Mouse (Mus musculus): ENCODE data around the gene AU021092.
"Not testable (repeated sequence)": the region's sequence is repeated elsewhere in the genome, so short reads cannot be mapped to it uniquely, and the experiment has no call there.

DNA sequence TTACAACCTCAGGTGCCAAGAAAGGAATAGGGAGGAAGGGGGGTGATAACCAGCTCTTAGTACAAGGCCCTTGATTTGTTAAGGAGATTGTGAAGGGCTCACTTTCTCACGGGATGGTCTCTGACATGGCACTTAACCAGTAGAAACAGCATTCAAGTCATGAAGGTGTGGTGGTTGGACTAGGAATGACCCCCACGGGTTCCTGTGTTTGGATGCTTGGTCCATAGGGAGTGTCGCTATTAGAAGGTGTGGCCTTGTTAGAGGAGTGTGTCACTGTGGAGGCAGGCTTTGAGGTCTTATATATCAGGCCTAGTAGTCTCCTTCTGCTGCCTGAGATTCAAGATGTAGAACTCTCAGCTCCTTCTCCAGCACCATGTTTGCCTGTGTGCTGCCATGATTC, 6.0 kb upstream of the AU021092 start:
- TF ChIP-seq POLR2A (IDR thresholded peaks at IDR 0.05; ENCODE audit: borderline replicate concordance, extremely low read depth, low read depth, low read length); CTCF (IDR thresholded peaks at IDR 0.05; ENCODE audit: insufficient read depth, low read length): not testable (repeated sequence)

Data from lung, adult 2 months (tissue).